Mouse (Mus musculus) left cerebral cortex, postnatal 4 days (tissue): Measurements from ENCODE around the gene Cd4. TPM values are rescaled to one million over a fixed set of nuclear protein-coding genes. Genes with fewer than 3 reads are reported as not detected.

Experiments
- DNase-seq: peaks from one replicate; pipeline ENCODE4 v3.0.0-alpha.2; 2022
- intact Hi-C: fragments of 180-260 bp; cut with DNase I; formaldehyde crosslinking; loops from one replicate; pipeline ENCODE4 v1.15.1; 2025
- total RNA-seq, 2 experiments: library from RNA; stranded (reverse); gene quantifications; 2 replicates each; pipeline ENCODE4 v1.2.3; 2021

Cd4 gene
- total RNA-seq, 2 experiments from 2014 or later, result 0.52 to 1.2 TPM

- intact Hi-C loops, result no loop called here
- no peak for DNase-seq
Measured at GRCm38 (mm10) chr6:124820891-124821290, 67.1 kb downstream of the Cd4 start.

DNA sequence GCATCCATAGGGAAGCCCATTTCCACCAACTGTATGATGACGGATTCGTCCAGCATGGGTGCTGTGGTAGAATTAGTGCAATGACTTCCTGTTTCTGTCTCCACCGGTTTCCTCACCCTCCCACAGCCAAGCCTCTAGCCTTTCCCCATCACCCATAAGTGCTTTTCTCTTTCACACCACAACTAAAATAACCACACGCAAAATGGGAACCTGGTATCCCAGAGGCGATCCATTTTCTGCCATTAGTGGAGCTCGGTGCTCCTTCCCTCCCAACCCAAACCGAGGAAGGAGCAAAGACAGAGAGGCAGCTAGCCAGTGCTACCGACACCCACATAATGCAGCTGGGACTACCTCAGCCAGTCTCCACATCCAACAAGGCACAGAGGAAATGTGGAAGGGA is 70.0 kb downstream of the Cd4 start:
- intact Hi-C loops, result no loop called here
- no peak for DNase-seq

DNA sequence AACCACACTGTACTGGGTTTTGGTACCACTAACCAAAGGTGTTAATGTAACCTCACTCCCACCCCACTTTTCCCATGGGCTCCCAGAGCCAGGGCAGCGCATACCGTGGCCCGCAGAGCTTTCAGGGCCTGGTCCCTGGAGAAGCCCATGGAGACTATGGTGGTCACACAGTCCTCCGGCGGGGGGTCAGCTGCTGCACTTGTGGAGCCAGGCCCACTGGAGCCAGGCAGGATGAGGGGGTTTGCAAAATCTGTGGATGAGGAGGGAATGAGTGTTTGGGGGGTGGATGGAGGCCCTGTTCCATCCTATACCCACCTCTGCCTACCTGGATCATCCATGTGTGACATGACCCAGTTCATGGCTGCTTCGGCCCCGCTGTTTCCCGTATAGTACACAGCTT is 70.5 kb downstream of the Cd4 start:
- DNase-seq, result no peak
- intact Hi-C loops, result no loop called here

GRCm38 (mm10) chr6:124817125-124817524 is 70.9 kb downstream of the Cd4 start:
- intact Hi-C loops, result no loop called here
- no peak for DNase-seq

- no peak for DNase-seq
Measured at GRCm38 (mm10) chr6:124816611-124817010, 71.4 kb downstream of the Cd4 start.

GRCm38 (mm10) chr6:124814858-124815774 is 72.9 kb downstream of the Cd4 start:
- intact Hi-C loops, result no loop called here
- no peak for DNase-seq

More at GRCm38 (mm10) chr6:124816611-124817010, 71.4 kb downstream of the Cd4 start:
- intact Hi-C loops, result no loop called here

Other genes with a start within 250 kb of the Cd4 start
- gene Lpcat3, start 225.2 kb downstream of the Cd4 start, total RNA-seq, result 10 to 100 TPM; 36.9 to 39.8 TPM
- 10 to 100 TPM; 56.7 to 56.9 TPM for gene Emg1, start 176.0 kb downstream of the Cd4 start, total RNA-seq
- 100 to 1,000 TPM; 169 to 170 TPM for gene Phb2, start 175.9 kb downstream of the Cd4 start, total RNA-seq
- gene Ptpn6, start 149.5 kb downstream of the Cd4 start, total RNA-seq, result 1 to 10 TPM; 3.3 to 9.2 TPM
- 100 to 1,000 TPM; 334 to 350 TPM for gene Grcc10, start 146.8 kb downstream of the Cd4 start, total RNA-seq
- not detected for gene Gm45234, start 132.2 kb downstream of the Cd4 start, total RNA-seq
- 100 to 1,000 TPM; 174 to 180 TPM for gene Atn1, start 131.7 kb downstream of the Cd4 start, total RNA-seq
- gene Eno2, start 118.5 kb downstream of the Cd4 start, total RNA-seq, result 100 to 1,000 TPM; 190 to 217 TPM
- 1 to 10 TPM; 2.1 to 4.3 TPM for gene Lrrc23, start 108.5 kb downstream of the Cd4 start, total RNA-seq
- 1 to 10 TPM; 4.1 TPM for gene Spsb2, start 79.6 kb downstream of the Cd4 start, total RNA-seq
- gene Tpi1, start 73.9 kb downstream of the Cd4 start, total RNA-seq, result 100 to 1,000 TPM; 275 to 296 TPM
- 100 to 1,000 TPM; 192 to 202 TPM for gene Usp5, start 58.7 kb downstream of the Cd4 start, total RNA-seq
- gene Cdca3, start 58.7 kb downstream of the Cd4 start, total RNA-seq, result 10 to 100 TPM in 1 of 2 experiments, 1 to 10 TPM in 1; 6.9 to 10.8 TPM
- under 1 TPM; 0.32 to 0.46 TPM for gene Gnb3, start 47.9 kb downstream of the Cd4 start, total RNA-seq
- gene P3h3, start 30.5 kb downstream of the Cd4 start, total RNA-seq, result 10 to 100 TPM; 55.9 to 56.1 TPM
- 100 to 1,000 TPM; 145 to 164 TPM for gene Gpr162, start 24.2 kb downstream of the Cd4 start, total RNA-seq
- 1 to 10 TPM; 1.7 to 2.3 TPM for gene Lag3, start 23.5 kb upstream of the Cd4 start, total RNA-seq
- gene Ptms, start 31.9 kb upstream of the Cd4 start, total RNA-seq, result 1,000 to 10,000 TPM; 1,603 to 1,633 TPM
- 100 to 1,000 TPM; 467 to 469 TPM for gene Mlf2, start 43.2 kb upstream of the Cd4 start, total RNA-seq
- gene Cops7a, start 77.3 kb upstream of the Cd4 start, total RNA-seq, result 10 to 100 TPM; 67.8 to 72.6 TPM
- 10 to 100 TPM; 89.1 to 97.3 TPM for gene Pianp, start 108.5 kb upstream of the Cd4 start, total RNA-seq
- gene Zfp384, start 120.9 kb upstream of the Cd4 start, total RNA-seq, result 10 to 100 TPM; 51.8 to 56.1 TPM
- gene Ing4, start 151.5 kb upstream of the Cd4 start, total RNA-seq, result 10 to 100 TPM; 67.4 to 72.0 TPM
- gene Acrbp, start 161.5 kb upstream of the Cd4 start, total RNA-seq, result 10 to 100 TPM; 11.7 to 13.0 TPM
- gene Lpar5, start 179.7 kb upstream of the Cd4 start, total RNA-seq, result 1 to 10 TPM; 1.3 TPM
- 100 to 1,000 TPM; 173 to 175 TPM for gene Chd4, start 207.8 kb upstream of the Cd4 start, total RNA-seq
- gene Nop2, start 243.7 kb upstream of the Cd4 start, total RNA-seq, result 10 to 100 TPM; 43.0 to 44.5 TPM